Mouse (Mus musculus) liver, embryonic 11.5 days (tissue): Measurements from ENCODE around the gene Lyl1. TPM values are rescaled to one million over a fixed set of nuclear protein-coding genes. Genes with fewer than 3 reads are reported as not detected.
A peak's percentile ranks its signal among the peaks of the same experiment; 100 is the strongest.

Experiments used
- ATAC-seq: fragments of 200-750 bp; cut with Nextera tagmentation; replicated peaks from 2 replicates; pipeline ENCODE4 v1.8.0; 2017; ENCODE audit warnings: moderate number of reproducible peaks, mild to moderate bottlenecking, moderate TSS enrichment, moderate library complexity; ENCODE audit not compliant: low FRiP score
- DNase-seq: peaks from one replicate; pipeline ENCODE4 v3.0.0-alpha.2; 2017; ENCODE audit warnings: low spot score
- H3K27ac ChIP-seq: fragments of 300-500 bp; sonication (generic); 2 replicates; pipeline ENCODE4 v1.5.1; 2014; ENCODE audit warnings: mild to moderate bottlenecking, low read depth, low read length, control low read depth
- H3K27me3 ChIP-seq: fragments of 300-500 bp; sonication (generic); replicated peaks from 2 replicates; pipeline ENCODE4 v1.6.1; 2014; ENCODE audit warnings: low read length, mixed read lengths; ENCODE audit not compliant: control insufficient read depth, insufficient read depth
- H3K36me3 ChIP-seq: fragments of 300-500 bp; sonication (generic); 2 replicates; pipeline ENCODE4 v1.6.1; 2014; ENCODE audit warnings: mild to moderate bottlenecking, low read length, moderate library complexity, mixed read lengths; ENCODE audit not compliant: control insufficient read depth, insufficient read depth
- H3K4me1 ChIP-seq: fragments of 300-500 bp; sonication (generic); replicated peaks from 2 replicates; pipeline ENCODE4 v1.6.1; 2014; ENCODE audit warnings: low read length, mixed read lengths; ENCODE audit not compliant: control insufficient read depth, insufficient read depth
- H3K4me2 ChIP-seq: fragments of 300-500 bp; sonication (generic); 2 replicates; pipeline ENCODE4 v1.6.1; 2014; ENCODE audit warnings: mild to moderate bottlenecking, control low read depth, moderate library complexity
- H3K4me3 ChIP-seq: fragments of 300-500 bp; sonication (generic); 2 replicates; pipeline ENCODE4 v1.5.1; 2014; ENCODE audit warnings: low read depth, low read length, control low read depth
- H3K9ac ChIP-seq: fragments of 300-500 bp; sonication (generic); 2 replicates; pipeline ENCODE4 v1.6.1; 2014; ENCODE audit warnings: low read depth, low read length, control low read depth
- H3K9me3 ChIP-seq: fragments of 300-500 bp; sonication (generic); 2 replicates; pipeline ENCODE4 v1.6.1; 2016; ENCODE audit warnings: low read length, inconsistent platforms, mixed read lengths; ENCODE audit not compliant: control insufficient read depth
- WGBS: fragments of 180-500 bp; shearing (Covaris S2); extraction: QIAGEN DNeasy Blood & Tissue Kit; methylation state at CpG from one replicate; pipeline ENCODE4 v1.1.7; 2014; 5-methylcytosine and 5-hydroxymethylcytosine counted together
- polyA plus RNA-seq: library from polyadenylated mRNA; unstranded; fragments of >200 nt; fragmentation: Nextera tagmentation; extraction: Ambion mirVana; gene quantifications from 2 replicates; pipeline ENCODE4 v1.2.1, GENCODE M21; 2014

Gene Lyl1
- polyA plus RNA-seq, 1 experiment from 2014 or later = 68.6 TPM

GRCm38 (mm10) chr8:84697166-84698130 is 3.8 kb upstream of the Lyl1 start:
- no peak overlapping the region for H3K27ac ChIP-seq
- H3K27me3 ChIP-seq = no peaks in the 10 kb centered on the region
- H3K4me3 ChIP-seq = no peak overlapping the region
- ATAC-seq = no peak
- H3K4me2 ChIP-seq = no peak overlapping the region
- H3K4me1 ChIP-seq = peaks cover 30% of the 10 kb centered on the region
- no peak for DNase-seq
- H3K9me3 ChIP-seq = no peaks in the 10 kb centered on the region
- no peak overlapping the region for H3K9ac ChIP-seq
- H3K36me3 ChIP-seq = peaks cover 54% of the 10 kb centered on the region
- 86% methylated on average over 14 of the region's 14 CpGs for WGBS

DNA sequence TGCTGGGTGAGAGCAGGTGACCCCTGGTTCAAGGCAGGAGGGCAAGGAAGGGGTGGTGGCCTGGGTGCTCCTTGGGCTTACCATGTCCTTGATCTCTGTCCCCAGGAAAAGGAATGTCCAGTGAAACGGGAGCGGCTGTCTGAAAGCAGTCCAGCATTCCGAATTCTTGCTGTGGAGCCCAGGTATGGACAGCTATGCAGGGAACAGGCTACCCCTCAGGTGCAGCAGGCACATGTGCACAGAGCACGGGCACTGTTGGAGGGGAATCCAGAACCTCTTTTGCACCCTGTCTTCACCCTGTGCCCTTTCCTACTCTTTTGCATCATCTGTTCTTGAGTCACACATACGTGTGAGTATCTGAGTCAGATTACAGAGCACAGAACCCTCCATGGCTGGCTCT is 3.0 kb upstream of the Lyl1 start:
- ATAC-seq (no peak), DNase-seq (no peak)
- peaks cover 30% of the 10 kb centered on the region for H3K4me1 ChIP-seq
- no peaks in the 10 kb centered on the region for H3K9me3 ChIP-seq
- WGBS = 90% methylated on average over 5 of the region's 5 CpGs
- no peak overlapping the region for H3K9ac ChIP-seq
- H3K4me2 ChIP-seq = peak overlapping the region; percentile 8; the same call in 1 of the 2 replicates
- H3K4me3 ChIP-seq = no peak overlapping the region
- no peak overlapping the region; the same call in 1 of the 2 replicates for H3K27ac ChIP-seq
- H3K36me3 ChIP-seq = peaks cover 50% of the 10 kb centered on the region
- H3K27me3 ChIP-seq = peaks cover under 1% of the 10 kb centered on the region; the same call in 1 of the 2 replicates

- H3K9me3 ChIP-seq = no peaks in the 10 kb centered on the region
- H3K27me3 ChIP-seq = peaks cover 7% of the 10 kb centered on the region
- no peak for ATAC-seq
- peak overlapping the region; percentile 94 for H3K27ac ChIP-seq
- 91% methylated on average over 9 of the region's 9 CpGs for WGBS
- H3K4me3 ChIP-seq = no peak overlapping the region
- H3K9ac ChIP-seq = no peak overlapping the region
- H3K4me1 ChIP-seq = peaks cover 36% of the 10 kb centered on the region
- no peak for DNase-seq
- peak overlapping the region; percentile 40; the same call in 1 of the 2 replicates for H3K4me2 ChIP-seq
- peaks cover 44% of the 10 kb centered on the region for H3K36me3 ChIP-seq
Observed at GRCm38 (mm10) chr8:84698929-84699401, 2.3 kb upstream of the Lyl1 start.

DNA sequence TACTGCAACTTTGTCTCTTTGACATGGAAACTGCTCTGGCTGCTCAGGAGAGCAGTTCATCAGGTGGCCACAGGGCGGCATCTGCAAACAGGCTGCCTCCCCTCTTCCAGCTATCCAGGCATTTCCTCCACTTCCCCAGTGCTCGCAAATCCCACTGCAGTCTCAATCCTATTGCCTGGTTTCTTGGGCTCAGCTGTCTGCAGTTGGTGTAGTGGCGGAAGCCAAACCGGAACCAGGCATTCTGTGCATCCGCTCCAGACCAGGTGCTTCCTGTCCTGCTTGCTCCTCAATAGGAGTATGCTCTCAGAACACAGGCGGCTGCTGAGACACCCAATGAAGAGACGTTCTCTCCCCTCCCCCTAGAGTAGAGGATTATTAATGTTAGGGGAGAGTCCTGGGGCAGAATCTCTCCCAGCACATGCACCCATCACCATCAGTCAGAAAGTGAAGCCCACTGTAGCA is 1.4 kb upstream of the Lyl1 start:
- peak overlapping the region; percentile 94 for H3K27ac ChIP-seq
- H3K36me3 ChIP-seq = peaks cover 40% of the 10 kb centered on the region
- ATAC-seq (no peak), DNase-seq (peak; percentile 63)
- H3K4me1 ChIP-seq = peaks cover 43% of the 10 kb centered on the region
- peak overlapping the region; percentile 11; the same call in 1 of the 2 replicates for H3K4me3 ChIP-seq
- H3K27me3 ChIP-seq = peaks cover 12% of the 10 kb centered on the region
- peak overlapping the region; percentile 34; the same call in 1 of the 2 replicates for H3K9ac ChIP-seq
- peak overlapping the region; percentile 40 for H3K4me2 ChIP-seq
- H3K9me3 ChIP-seq = no peaks in the 10 kb centered on the region
- 36% methylated on average over 7 of the region's 7 CpGs for WGBS

- peaks cover 34% of the 10 kb centered on the region for H3K36me3 ChIP-seq
- DNase-seq (no peak), ATAC-seq (no peak)
- H3K9ac ChIP-seq = peak overlapping the region; percentile 34; the same call in 1 of the 2 replicates
- peaks cover 18% of the 10 kb centered on the region for H3K27me3 ChIP-seq
- H3K4me1 ChIP-seq = peaks cover 50% of the 10 kb centered on the region
- 38% methylated on average over 5 of the region's 5 CpGs for WGBS
- no peak overlapping the region; the same call in 1 of the 2 replicates for H3K4me3 ChIP-seq
- peak overlapping the region; percentile 40; the same call in 1 of the 2 replicates for H3K4me2 ChIP-seq
- H3K27ac ChIP-seq = peak overlapping the region; percentile 94
- H3K9me3 ChIP-seq = no peaks in the 10 kb centered on the region
Observed at GRCm38 (mm10) chr8:84700526-84700925, 731 bp upstream of the Lyl1 start.

GRCm38 (mm10) chr8:84702561-84702960 is 1.3 kb downstream of the Lyl1 start:
- peaks cover 28% of the 10 kb centered on the region for H3K27me3 ChIP-seq
- H3K9ac ChIP-seq = peak overlapping the region; percentile 94
- WGBS = 27% methylated on average over 9 of the region's 9 CpGs
- peak overlapping the region; percentile 74 for H3K4me2 ChIP-seq
- DNase-seq (peak; percentile 55), ATAC-seq (no peak)
- no peaks in the 10 kb centered on the region for H3K9me3 ChIP-seq
- H3K4me1 ChIP-seq = peaks cover 65% of the 10 kb centered on the region
- H3K36me3 ChIP-seq = peaks cover 20% of the 10 kb centered on the region
- H3K4me3 ChIP-seq = peak overlapping the region; percentile 66
- H3K27ac ChIP-seq = peak overlapping the region; percentile 94

DNA sequence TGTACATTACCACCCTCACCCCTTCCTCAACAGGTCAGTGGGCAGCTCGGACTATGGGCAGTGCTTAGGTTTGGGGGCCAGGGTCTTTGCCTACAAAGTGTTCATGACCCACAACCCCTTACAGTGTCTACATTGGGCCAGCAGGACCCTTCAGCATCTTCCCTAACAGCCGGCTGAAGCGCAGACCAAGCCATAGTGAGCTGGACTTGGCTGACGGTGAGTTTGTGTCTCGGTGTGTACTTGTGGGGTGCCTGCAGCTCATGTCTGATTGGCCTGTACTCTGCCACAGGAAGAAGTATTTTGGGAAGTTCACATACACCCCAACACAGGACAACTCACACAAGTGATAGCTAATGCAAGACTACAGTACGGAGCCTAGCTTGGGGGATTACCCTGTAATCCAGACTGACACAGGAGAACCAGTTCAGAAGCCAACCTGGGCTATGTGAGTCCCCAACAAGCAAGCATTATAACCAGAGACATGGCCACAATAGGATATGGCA is 1.8 kb downstream of the Lyl1 start:
- peaks cover 17% of the 10 kb centered on the region for H3K36me3 ChIP-seq
- peaks cover 32% of the 10 kb centered on the region for H3K27me3 ChIP-seq
- H3K9ac ChIP-seq = peak overlapping the region; percentile 94

GRCm38 (mm10) chr8:84703466-84704249 is 2.4 kb downstream of the Lyl1 start:
- peaks cover 75% of the 10 kb centered on the region for H3K4me1 ChIP-seq
- peak overlapping the region; percentile 94 for H3K27ac ChIP-seq
- peak overlapping the region; percentile 74 for H3K4me2 ChIP-seq
- H3K27me3 ChIP-seq = peaks cover 37% of the 10 kb centered on the region
- DNase-seq (peak; percentile 64), ATAC-seq (no peak)
- H3K4me3 ChIP-seq = peak overlapping the region; percentile 66
- H3K9ac ChIP-seq = peak overlapping the region; percentile 94
- H3K36me3 ChIP-seq = peaks cover 10% of the 10 kb centered on the region
- H3K9me3 ChIP-seq = no peaks in the 10 kb centered on the region
- 4% methylated on average over 38 of the region's 38 CpGs for WGBS

More for the DNA sequence above, 1.8 kb downstream of the Lyl1 start:
- Histone ChIP-seq H3K4me2 (peak overlapping the region; percentile 74), H3K27ac (peak overlapping the region; percentile 94), H3K4me1 (peaks cover 70% of the 10 kb centered on the region), H3K9me3 (no peaks in the 10 kb centered on the region), H3K4me3 (peak overlapping the region; percentile 66)
- 45% methylated on average over 6 of the region's 6 CpGs for WGBS
- ATAC-seq = no peak
- DNase-seq = no peak
